Mouse (Mus musculus): ENCODE results near the gene Mospd3. TPM values are rescaled to one million over a fixed set of nuclear protein-coding genes. Genes with fewer than 3 reads are reported as not detected.

The Mospd3 gene
- total RNA-seq, 2 experiments from 2014 or later: 45.6 to 47.8 TPM

- DNase-seq: no peak
These were observed 20.6 kb downstream of the Mospd3 start for GRCm38 (mm10) chr5:137580246-137580645.

- DNase-seq: peak; percentile 74 to 76
These were observed 26.4 kb downstream of the Mospd3 start for GRCm38 (mm10) chr5:137574470-137574901.

GRCm38 (mm10) chr5:137570691-137571586 lies 29.9 kb downstream of the Mospd3 start:
- DNase-seq: no peak

- DNase-seq: no peak
These were observed 30.7 kb downstream of the Mospd3 start for GRCm38 (mm10) chr5:137570181-137570580.

GRCm38 (mm10) chr5:137569665-137570064 lies 31.2 kb downstream of the Mospd3 start, which contains the start of gene Tfr2:
Gene Tfr2 (plus strand): TSS chr5:137569840.
- peak; percentile 59 to 77 for DNase-seq

- DNase-seq: no peak
These were observed 31.8 kb downstream of the Mospd3 start for GRCm38 (mm10) chr5:137569031-137569430.

- peak; percentile 23 to 44 for DNase-seq
These were observed 32.5 kb downstream of the Mospd3 start for GRCm38 (mm10) chr5:137568223-137568798.

- no peak for DNase-seq
These were observed 34.4 kb downstream of the Mospd3 start for GRCm38 (mm10) chr5:137566416-137566815.

- DNase-seq: no peak
These were observed 35.1 kb downstream of the Mospd3 start for GRCm38 (mm10) chr5:137565744-137566143.

GRCm38 (mm10) chr5:137562965-137563364 lies 37.9 kb downstream of the Mospd3 start:
- no peak for DNase-seq

GRCm38 (mm10) chr5:137561556-137561955 lies 39.3 kb downstream of the Mospd3 start:
- no peak for DNase-seq

GRCm38 (mm10) chr5:137553898-137554297 lies 47.0 kb downstream of the Mospd3 start:
- DNase-seq: no peak

- DNase-seq: peak; percentile 84 to 85
These were observed 47.4 kb downstream of the Mospd3 start, which contains the start of gene Actl6b for GRCm38 (mm10) chr5:137553411-137553837. Gene Actl6b (plus strand): TSS chr5:137553517.

GRCm38 (mm10) chr5:137553000-137553399 lies 47.9 kb downstream of the Mospd3 start:
- DNase-seq: no peak

- DNase-seq: no peak
These were observed 49.7 kb downstream of the Mospd3 start for GRCm38 (mm10) chr5:137551119-137551518.

- DNase-seq: peak in 1 of 2 experiments; percentile 51
These were observed 51.0 kb downstream of the Mospd3 start for GRCm38 (mm10) chr5:137549840-137550239.

Other genes with a start within 250 kb of the Mospd3 start
- under 1 TPM in 1 of 2 experiments, not detected in 1; 0.03 TPM for gene Zan, start 124.0 kb downstream of the Mospd3 start, total RNA-seq (2021)
- gene Pop7, start 98.5 kb downstream of the Mospd3 start, total RNA-seq (2021): 10 to 100 TPM; 25.6 to 27.0 TPM
- 10 to 100 TPM; 32.0 to 32.8 TPM for gene Gigyf1, start 82.5 kb downstream of the Mospd3 start, total RNA-seq (2021)
- not detected for gene Epo, start 67.8 kb downstream of the Mospd3 start, total RNA-seq (2021)
- 100 to 1,000 TPM; 544 to 638 TPM for gene Gnb2, start 67.5 kb downstream of the Mospd3 start, total RNA-seq (2021)
- 1 to 10 TPM; 2.6 to 3.3 TPM for gene Actl6b, start 47.5 kb downstream of the Mospd3 start, total RNA-seq (2021)
- gene Tfr2, start 31.2 kb downstream of the Mospd3 start, total RNA-seq (2021): 1 to 10 TPM in 1 of 2 experiments, under 1 TPM in 1; 0.95 to 1.1 TPM
- gene Pcolce, start 12.7 kb upstream of the Mospd3 start, total RNA-seq (2021): 100 to 1,000 TPM; 874 to 904 TPM
- 1 to 10 TPM in 1 of 2 experiments, under 1 TPM in 1; 0.93 to 1.7 TPM for gene Fbxo24, start 27.9 kb upstream of the Mospd3 start, total RNA-seq (2021)
- gene Lrch4, start 28.1 kb upstream of the Mospd3 start, total RNA-seq (2021): 10 to 100 TPM; 23.5 to 36.1 TPM
- 1 to 10 TPM; 7.9 to 9.6 TPM for gene Gm20605, start 28.1 kb upstream of the Mospd3 start, total RNA-seq (2021)
- 1 to 10 TPM; 1.9 to 7.8 TPM for gene Sap25, start 40.3 kb upstream of the Mospd3 start, total RNA-seq (2021)
- gene Irs3, start 44.7 kb upstream of the Mospd3 start, total RNA-seq (2021): 1 to 10 TPM; 4.8 to 6.2 TPM
- 10 to 100 TPM; 30.4 to 30.6 TPM for gene Agfg2, start 83.7 kb upstream of the Mospd3 start, total RNA-seq (2021)
- gene Nyap1, start 140.5 kb upstream of the Mospd3 start, total RNA-seq (2021): 1 to 10 TPM; 3.1 to 3.2 TPM
- 10 to 100 TPM; 79.5 to 84.6 TPM for gene Tsc22d4, start 144.7 kb upstream of the Mospd3 start, total RNA-seq (2021)
- gene Ppp1r35, start 177.8 kb upstream of the Mospd3 start, total RNA-seq (2021): 10 to 100 TPM; 24.6 to 28.4 TPM
- 10 to 100 TPM; 52.0 to 56.4 TPM for gene Mepce, start 186.6 kb upstream of the Mospd3 start, total RNA-seq (2021)
- gene Zcwpw1, start 186.7 kb upstream of the Mospd3 start, total RNA-seq (2021): 1 to 10 TPM; 2.3 to 3.0 TPM
- gene Pilra, start 235.2 kb upstream of the Mospd3 start, total RNA-seq (2021): 1 to 10 TPM; 2.4 to 3.9 TPM